Mouse (Mus musculus): ENCODE data around the gene Rpl36a-ps1.
"Not testable (repeated sequence)": the region's sequence is repeated elsewhere in the genome, so short reads cannot be mapped to it uniquely, and the experiment has no call there.

The Rpl36a-ps1 gene

DNA sequence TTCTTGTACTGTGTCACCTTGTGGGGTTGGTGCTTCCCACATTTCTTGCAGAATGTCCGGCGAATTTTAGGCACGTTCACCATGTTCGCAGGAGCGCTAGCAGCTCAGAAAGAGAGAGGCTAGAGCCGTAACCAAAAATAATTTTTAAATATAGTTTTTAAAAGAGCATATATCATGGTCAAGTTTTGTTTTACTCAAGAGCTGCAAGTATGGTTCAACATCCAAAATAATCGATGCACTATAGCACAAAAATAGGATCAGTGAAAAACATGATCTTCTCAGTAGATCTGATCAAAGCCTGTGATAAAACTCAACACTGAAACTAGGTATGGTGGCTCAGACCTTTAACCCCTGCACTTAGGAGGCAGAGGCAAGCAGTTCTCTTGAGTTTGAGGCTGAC, at the start of gene Rpl36a-ps1:
Gene Rpl36a-ps1 (minus strand): TSS at position 101 of the 400 bp plus-strand sequence.
- DNase-seq (ENCODE audit: low spot score) = no peak

DNA sequence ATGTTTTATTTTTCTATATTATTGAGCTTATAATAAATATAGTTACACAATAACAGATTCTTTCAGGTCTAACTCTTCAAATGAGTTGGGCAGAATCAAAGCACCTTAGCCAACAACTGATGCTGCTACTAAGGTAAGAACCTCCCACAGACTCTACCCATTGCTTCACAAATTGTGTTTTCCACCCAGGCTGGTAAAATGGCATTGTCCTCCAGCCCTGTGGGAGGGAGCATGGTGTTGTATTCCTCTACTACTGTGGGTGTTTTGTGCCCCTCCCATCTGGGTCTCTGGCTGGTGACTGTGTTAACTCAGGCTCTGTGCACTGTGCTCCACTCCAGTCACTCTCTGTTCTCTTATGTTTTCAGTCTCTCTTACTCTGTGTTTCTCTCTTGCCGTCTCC, 49.4 kb upstream of the Rpl36a-ps1 start:
- no peak for DNase-seq (ENCODE audit: low spot score)

DNA sequence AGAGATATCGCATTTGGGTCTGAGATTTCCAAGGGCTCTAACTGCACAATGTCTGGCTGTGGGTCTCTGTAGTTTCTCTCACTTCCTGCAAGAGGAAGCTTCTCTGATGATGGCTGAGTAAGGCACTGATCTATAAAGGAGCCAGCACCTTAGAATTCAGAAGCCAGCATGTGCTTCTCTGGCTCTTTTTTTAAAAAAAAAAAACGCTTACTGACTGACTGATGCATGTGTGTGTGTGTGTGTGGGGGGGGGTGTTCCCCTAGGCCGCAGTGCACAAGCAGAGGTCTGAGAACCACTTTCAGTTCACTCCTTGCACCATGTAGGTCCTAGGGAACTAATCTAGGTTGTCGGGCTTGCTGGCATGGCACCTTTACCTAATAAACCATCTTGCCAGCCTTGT, 47.3 kb upstream of the Rpl36a-ps1 start:
- no peak for DNase-seq (ENCODE audit: low spot score)

DNA sequence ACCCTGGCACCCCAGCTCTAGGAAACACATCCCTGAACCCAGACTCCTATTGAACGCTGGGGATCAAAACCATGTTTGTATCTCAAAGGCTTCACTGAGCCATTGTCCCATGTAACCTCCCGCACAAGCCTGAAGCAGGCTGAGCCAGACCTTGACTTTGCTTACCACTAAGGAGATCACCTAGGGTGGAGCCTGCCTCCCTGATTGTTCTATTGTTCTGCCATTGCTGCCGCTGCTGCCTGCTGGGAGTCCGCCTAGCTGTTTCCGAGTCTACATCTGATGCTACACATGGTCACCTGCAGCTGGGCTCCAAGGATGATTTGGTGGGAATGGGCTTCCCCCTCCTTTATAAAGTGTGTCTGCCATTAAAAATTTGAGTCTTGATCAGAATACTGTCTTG, 45.2 kb upstream of the Rpl36a-ps1 start:
- not testable (repeated sequence) for DNase-seq (ENCODE audit: low spot score)

DNA sequence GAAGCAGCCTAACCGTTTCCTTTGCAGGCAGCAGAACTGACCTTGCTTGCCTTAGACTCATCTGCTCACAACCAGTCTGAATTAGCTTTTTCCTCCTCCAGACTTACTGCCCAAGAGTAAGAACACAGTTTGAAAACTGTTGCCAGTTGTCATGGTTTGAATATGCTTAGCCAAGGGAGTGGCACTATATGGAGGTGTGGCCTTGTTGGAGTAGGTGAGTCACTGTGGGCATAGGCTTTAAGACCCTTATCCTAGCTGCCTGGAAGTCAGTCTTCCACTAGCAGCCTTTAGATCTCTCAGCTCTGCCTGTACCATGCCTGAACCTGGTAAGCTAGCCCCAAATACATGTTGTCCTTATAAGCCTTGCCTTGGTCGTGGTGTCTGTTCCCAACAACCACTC, 43.6 kb upstream of the Rpl36a-ps1 start:
- DNase-seq (ENCODE audit: low spot score) = no peak

DNA sequence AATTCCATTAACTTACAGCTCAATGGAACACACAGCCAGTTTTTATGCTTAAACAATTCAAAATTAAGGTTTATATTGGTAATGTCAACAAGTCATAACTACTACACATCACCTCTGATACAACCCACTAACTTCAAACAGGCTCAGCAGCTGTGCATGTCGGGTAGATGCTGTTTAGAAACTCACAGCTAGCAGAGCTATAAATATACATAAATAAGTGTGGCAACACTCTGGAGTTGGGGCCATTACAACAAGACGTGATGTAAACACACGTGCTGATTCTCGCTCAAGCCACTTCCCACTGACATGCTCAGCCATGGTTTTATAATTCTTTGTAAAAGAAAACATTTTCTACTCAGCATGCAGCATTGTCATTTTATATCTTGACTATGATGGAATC, 41.9 kb upstream of the Rpl36a-ps1 start:
- no peak for DNase-seq (ENCODE audit: low spot score)

DNA sequence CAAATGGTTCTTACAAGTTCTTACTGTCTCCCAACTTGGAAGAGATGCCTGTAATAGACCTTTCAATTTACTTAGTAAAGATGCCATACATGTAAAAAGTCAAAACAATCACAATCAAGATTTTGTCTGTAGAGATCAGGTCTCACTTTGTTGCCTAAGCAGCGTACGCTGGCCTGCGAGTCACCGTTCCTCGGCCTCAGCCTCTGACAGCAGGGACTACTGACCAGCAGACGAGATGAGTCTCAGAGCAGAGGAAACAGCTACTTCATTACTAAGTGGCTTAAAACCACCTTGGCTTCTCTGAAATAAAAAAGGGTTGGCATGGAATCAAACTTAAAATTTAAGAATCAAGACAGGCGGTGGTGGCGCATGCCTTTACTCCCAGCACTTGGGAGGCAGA, 40.7 kb upstream of the Rpl36a-ps1 start:
- DNase-seq (ENCODE audit: low spot score) = not testable (repeated sequence)

DNA sequence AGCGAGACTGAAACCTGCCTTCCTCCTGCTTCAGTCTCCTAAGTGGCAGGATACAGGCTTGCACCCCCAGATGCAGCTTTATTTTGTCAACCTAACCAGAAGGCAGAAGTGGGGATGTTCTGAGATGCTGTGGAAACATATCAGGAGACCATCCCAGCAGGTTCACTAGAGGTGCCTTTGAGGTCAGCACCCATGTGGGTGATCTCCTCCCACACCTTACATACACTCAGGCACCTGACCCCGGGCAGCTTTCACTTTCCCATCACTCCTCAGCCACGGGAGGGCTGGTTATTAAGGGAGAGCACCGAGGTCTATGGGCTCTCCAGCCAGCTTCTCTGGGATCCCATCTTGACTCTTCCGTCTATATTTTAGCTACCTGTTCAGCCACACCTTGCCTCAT, 38.5 kb upstream of the Rpl36a-ps1 start:
- no peak for DNase-seq (ENCODE audit: low spot score)

DNA sequence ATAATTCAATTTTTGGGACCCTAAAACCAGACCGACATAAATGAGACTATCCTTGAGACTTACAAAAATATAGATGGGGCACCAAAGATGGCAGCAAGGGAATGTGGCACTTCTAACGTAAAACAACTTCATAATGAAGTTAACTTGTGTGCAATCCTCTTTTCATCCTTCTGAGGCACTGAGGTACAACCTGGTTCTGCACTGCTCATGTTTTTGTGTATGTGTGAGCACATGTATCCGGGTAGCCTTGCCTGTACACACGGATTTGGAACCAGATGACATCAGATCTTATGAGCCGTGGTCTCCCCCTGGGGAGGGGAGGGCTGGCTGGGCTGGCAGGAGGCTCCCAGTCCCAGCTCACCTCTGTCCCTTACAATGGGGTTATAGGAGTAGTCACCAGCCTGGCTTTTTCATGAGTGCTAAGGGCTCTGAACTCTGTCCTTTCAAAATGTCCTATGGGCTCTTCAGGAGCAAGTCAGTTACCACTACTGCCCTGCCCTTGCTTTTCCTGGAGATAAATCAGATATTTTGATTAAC, 37.3 kb upstream of the Rpl36a-ps1 start:
- DNase-seq (ENCODE audit: low spot score) = no peak

DNA sequence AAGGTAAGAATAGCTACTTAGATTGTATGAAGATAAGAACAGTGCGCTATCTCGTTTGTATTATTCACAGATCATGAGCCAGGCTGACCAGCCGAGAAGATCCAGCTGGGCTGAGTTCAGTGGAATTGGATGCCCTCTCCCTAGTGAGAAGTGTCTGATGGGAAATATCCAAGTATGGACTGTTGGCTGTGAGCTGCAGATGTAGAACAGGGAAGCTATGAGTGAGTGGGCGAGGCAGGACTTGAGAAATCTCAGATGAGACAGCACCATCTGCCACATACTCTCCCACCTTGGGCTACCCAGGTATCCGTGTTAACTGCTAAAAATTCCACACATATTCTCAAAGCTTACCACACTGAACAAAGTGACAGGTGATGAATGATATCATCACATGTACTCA, 35.9 kb upstream of the Rpl36a-ps1 start:
- DNase-seq (ENCODE audit: low spot score) = no peak

DNA sequence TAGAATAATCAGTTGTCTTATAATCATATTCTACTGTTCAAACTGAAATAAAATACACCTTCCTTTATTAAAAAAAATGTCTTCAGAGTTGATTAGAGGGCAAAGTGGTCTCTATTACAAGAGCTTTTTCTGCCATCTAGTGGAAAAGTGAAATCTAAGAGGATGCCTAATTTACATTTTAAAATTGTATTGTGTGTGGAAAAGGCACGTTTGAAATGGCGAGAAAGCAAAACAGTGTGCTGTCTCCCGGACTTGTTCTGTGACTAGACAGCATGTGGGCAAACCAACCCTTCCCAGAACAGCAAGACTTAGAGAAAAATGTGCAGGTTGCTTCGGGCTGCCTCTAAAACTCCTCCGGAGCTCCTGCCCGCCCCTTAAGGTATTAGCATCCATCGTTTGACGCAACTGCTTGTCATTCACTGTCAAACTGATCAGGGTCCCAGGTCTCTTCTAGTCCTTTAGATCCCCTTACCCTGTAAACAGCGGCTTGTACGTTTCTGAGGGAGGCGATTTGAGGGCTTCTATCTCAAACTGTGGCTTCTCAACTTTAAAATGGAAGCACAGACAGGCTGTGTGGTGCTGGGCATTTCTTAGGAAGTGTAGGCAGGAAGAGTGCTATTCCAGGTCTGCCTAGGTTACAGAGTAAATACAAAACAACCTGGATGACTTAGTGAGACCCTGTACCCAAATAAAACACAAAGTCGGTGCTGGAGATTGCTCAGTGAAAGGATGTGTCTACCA, 28.4 kb upstream of the Rpl36a-ps1 start:
- DNase-seq (ENCODE audit: low spot score) = no peak

DNA sequence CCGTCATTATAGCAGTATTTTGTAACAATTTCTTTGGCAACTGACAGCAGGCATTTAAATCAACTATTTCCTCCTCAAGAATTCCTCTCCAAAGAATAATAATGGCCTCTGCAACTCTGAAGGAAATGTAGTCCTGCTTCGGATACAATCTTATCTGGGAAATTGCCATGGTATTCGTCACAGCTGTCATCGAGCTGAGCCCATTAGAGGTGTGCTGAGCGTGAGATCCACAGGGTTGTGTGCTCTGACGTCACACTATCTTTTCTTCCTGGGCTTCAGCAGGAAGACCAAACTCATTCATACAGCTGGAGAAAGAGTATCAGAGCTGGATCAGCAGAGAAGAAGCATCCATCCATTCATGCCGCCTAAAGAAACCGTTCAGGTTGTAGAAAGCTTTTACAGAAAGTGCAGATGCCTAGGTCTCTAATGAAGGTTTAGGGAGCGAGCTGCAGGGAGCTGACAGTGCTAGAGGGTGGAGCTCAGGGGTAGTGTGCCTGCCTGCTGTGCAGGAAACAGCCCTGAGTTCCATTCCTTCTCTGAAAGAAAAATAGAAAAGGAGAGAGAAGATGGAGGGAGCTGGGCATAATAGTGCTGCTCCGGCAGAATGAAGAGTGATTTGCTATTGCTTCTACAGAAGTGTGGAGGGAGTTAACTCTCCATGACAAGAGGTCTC, 25.2 kb upstream of the Rpl36a-ps1 start:
- DNase-seq (ENCODE audit: low spot score) = no peak

DNA sequence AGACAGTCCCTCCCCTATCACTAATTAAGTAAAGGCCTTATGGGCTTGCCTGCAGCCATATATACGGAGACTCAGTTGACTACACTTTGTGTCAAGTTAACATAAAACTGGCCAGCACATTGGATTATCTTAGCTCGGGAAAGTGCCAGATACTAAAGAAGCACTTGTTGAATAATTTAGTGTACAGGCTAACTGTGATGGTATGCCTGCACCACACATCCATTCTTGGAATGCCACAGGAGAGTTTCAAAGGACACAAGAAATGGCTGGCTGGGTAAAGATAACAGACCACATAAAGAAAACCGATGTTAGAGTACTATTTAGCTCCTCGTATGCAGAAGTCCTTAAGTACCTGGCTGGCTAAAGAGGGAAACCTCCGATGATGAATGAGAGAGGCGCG, 24.6 kb upstream of the Rpl36a-ps1 start:
- no peak for DNase-seq (ENCODE audit: low spot score)

DNA sequence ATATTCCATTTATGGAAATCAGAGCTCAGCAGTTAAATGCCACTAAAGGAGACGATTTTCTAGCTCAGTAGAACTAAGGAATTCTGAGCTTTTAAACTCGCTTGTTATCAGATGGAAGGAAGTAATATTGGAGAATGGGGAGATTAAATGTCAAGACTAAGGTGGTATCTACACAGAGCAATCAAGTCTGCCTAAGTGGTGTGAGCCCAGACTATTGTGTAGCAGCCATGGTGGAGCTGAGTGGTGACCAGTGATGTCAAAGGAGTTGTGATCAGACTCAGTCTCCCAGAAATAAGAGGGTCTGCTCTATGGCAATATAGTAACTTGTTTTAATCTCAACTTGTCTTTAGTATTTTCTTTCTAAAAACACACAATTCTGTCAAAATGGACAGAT, 16.8 kb upstream of the Rpl36a-ps1 start:
- no peak for DNase-seq (ENCODE audit: low spot score)

DNA sequence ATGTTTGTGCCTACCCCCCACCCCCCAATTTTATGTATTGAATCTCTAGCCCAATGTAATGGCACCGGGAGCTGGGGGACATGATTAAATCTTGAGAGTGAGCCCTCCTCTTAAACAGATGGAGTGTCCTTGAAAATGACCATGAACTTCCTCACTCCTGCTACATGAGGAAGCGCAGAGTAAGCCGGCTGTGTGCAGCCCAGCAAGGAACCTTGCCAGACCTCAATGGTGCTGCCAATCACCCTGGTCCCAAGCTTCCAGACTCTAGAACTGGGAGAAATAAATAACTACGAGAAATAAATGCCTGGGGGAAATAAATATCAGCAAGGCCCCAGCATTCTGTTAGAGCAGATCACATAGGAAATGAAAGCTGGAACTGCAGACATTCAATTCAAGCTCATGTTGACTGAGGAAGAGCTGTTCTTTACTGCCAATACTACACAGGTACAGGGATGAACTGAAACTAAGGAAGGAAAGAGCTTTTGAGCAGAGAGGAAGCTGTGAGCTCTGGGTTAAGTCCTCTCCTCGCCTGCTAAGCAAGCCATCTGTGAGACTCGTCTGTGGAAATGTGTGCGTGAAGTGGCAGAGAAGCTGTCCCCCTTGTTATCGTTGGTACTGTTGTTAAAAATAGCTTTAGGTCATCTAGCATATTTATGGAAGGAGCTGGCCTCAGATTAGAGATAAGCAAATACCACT, 16.3 kb upstream of the Rpl36a-ps1 start:
- no peak for DNase-seq (ENCODE audit: low spot score)

DNA sequence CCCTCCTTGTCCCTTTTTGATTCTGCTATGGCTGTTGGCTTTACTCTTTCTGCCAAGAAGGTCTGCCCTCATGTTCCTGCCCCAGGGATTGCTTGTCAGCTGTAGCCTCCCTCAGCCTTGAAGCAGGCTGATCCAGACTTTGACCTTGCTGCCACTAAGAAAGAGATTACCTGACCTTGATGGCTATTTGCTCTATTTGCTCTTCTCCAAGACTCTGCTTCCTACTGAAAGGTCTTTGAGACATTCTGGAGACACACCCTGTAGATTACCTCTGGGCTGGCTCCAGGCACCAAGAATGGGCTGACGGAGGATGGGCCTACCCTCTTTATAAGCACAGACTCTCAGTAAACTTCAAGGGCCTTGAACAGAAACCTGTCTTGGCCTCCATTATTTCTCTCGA, 1.6 kb downstream of the Rpl36a-ps1 start:
- no peak for DNase-seq (ENCODE audit: low spot score)

DNA sequence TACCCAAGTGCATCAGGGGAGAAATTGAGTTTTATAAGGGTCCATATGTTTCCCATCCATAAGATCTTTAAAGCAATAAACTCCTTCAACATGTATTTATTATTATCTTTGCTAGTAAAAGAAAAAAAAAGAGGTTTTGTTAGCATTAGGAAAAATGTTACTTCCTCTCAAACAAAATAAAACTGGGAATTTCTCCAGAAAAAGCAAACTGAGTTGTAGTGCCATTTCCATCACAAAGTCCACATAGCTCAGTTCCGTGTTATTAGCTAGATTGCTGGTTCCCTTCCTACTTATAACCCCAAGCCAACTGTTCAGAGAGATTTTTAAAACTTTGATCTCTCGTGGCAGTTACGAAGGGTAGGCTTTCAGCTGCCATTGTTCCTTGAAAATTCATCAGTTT, 3.5 kb downstream of the Rpl36a-ps1 start:
- DNase-seq (ENCODE audit: low spot score) = no peak

DNA sequence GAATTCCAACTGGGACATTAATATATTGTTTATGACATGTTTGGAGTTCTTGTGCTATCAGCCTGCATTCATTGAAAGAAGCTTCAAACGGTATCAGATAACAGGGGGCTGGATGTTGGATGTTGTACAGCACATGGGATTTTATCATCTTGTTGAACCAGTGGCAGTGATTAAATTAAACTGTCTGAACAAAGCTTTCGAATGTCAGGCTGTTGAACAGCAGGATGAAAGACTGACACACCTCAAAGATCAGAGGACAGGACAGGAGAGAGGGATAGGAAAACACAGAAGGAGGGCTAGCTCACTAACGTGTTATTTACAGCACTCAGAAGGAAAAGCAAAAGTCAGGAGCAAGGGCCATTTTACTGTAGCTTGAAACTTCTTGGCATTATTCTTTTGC, 4.3 kb downstream of the Rpl36a-ps1 start:
- no peak for DNase-seq (ENCODE audit: low spot score)

DNA sequence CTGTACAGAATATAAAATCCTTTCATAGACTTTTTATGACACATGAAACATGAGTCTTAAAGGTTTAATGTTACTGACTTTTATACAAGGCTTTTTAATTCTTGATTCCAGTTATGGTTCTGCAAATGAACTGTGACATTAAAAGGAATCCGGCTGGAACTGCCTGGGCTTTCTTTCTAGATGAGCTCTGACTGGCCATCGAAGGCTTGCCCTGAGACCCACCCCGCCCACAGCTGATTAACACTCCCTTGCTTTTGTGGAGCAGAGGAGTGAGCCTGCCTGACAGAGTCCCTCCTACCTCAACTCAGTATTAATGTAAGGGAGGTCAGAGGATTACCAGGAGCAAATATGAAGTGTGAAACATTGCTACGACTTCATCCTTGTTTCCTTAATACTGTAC, 22.2 kb downstream of the Rpl36a-ps1 start:
- DNase-seq (ENCODE audit: low spot score) = no peak

DNA sequence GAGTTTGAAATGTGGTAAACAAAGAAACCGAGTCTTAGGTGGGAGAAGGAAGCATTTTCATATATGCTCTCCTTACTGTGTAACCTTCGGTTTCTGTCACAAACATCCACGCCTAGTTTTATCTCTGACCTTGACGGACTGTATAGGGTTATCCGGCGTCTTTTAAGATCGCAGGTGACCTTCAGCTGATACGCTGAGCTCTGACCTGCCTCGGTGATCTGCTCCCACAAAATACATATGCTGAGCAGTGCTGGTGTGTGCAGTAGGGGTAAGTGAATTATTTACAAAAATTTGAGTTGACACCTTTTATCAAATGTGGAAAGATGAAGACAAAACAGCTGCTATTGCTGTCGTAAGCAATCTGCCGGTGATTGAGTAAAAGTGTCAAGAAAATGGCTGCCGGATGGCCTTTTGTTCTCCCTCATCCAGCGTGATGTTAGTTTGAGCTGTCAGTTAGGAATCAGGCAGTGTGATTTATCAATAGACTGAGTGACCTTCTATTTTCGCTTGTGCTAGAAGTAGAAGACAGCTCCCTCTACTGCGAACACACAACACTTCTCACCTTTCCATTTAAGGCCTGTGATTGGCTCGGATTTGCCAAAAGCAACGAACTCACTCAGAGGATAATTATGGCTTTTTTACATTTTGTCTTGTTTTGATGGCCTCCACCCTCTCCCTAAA, 35.0 kb downstream of the Rpl36a-ps1 start:
- DNase-seq (ENCODE audit: low spot score) = no peak

DNA sequence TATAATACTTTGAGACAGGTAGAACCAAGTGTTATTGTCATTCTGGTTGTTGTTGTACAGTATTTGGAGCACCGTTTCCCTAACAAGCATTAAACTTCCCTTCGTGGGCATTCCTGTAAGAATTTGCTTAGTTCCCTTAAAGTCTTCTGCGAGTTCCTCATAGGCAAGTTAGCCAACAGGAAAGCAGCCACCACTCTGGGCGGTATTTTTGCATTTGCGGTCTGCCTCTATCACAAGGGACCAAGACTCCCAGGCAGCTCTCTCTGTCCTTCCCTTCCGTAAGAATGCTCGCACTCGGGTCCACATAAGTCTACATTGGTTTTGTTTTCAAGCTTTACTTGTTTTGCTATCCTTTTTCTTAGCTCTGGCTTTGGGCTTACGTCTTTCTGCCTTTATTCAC, 37.3 kb downstream of the Rpl36a-ps1 start:
- DNase-seq (ENCODE audit: low spot score) = no peak

DNA sequence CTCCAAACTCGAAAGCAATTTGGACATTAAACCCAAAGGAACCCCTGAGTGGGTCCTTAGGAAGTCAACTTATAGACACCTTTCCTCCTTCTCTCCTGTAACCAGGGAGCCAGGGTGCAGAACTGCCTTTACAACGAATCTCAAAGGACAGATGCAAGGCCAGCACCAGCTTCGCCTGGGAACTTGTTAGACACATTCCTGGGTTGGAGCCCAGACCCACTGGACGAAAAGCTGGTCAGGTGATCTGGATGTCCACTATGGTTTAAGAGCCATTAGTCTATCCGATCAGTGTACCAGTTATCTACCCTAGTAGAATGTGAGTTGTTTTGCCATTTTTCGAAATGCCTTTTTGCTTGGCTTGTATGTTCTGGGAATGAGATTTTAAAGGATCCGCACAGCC, 41.7 kb downstream of the Rpl36a-ps1 start:
- DNase-seq (ENCODE audit: low spot score) = no peak
